Mouse (Mus musculus): ENCODE data around the gene Gtf2ird2.

GRCm38 (mm10) chr5:134265890-134266289, 82.1 kb downstream of the Gtf2ird2 start:
- no peak for TF ChIP-seq POLR2A (IDR thresholded peaks at IDR 0.05; ENCODE audit: extremely low read depth, insufficient read depth, low read length)
- no peak for TF ChIP-seq CTCF (IDR thresholded peaks at IDR 0.05; ENCODE audit: low read depth, low read length)
